Mouse (Mus musculus) adrenal gland (tissue): ENCODE data around the gene Zscan2.

Experiments
- intact Hi-C: fragments of 180-260 bp; cut with DNase I; formaldehyde crosslinking; loops from one replicate; pipeline ENCODE4 v1.15.1; 2025

The Zscan2 gene

DNA sequence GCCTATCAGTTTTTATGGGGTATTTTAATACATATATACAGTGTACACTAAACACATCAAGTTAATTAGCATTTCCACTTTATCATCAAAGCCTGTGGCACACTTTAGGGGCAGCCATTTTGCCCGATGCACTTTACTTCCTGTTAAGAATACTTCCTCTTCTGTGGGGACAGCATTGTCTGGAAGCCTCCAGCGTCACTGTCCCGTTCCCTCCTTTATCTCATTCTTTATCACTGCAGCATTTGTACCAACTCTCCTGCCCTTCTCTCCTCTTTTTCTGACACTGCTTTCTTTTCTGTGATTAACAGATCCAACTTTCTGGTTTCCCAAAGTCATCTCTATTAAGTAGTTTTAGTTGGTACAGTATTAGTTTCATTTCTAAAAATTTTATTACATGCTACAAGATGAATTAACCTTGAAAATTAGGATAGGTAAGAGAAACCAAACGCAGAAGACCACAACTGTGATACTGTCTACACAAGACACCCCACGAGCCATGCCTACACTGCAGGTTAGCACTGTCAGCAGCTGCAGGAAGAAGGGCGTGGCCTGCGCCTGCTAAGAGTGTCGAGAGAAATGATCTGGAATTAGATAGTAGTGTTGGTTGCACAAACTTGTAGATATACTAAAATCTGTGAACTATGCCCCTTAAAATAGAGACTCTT lies 58.4 kb downstream of the Zscan2 start:
- intact Hi-C loops, result no loop called here

DNA sequence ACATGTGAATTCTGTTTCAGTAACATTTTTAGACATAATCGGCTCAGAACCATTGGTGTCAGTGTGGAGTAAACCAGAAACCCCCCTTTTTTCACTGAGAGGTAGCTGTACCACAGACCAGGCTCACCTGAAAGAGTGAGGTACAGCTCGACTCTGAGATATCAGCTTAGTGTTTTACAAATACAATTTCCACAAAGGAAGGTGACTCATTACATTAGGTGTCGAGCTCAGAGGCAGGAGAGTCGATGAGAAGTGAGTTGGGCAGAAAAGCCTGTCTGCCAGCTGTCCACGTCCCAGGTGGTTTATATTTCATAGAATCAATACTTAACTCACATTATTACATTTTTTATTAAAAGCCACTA lies 58.9 kb downstream of the Zscan2 start:
- intact Hi-C loops, result no loop called here

DNA sequence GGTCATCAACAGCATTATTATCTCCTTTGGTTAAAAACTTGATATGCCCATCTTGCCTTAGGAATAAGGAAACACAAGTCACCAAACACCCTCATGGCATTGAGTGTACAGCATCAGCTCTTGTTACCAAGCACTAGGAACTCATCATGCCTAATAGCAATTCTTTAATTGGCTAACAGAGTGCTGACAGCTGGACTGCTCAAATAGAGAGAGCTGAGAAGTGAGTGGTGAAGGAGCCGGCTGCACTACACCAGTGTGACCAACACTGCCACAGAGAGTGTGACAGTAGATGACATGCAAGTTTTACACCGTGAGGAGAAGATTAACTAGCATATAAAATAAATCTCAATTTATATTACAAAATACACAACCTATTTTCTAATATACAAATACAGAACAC lies 62.4 kb downstream of the Zscan2 start:
- intact Hi-C loops, result no loop called here
